Mouse (Mus musculus): ENCODE data around the gene Slc35f2. TPM values are rescaled to one million over a fixed set of nuclear protein-coding genes. Genes with fewer than 3 reads are reported as not detected.
A peak's percentile ranks its signal among the peaks of the same experiment; 100 is the strongest.

Slc35f2 gene
- polyA plus RNA-seq, 1 experiment = 18.2 TPM

DNA sequence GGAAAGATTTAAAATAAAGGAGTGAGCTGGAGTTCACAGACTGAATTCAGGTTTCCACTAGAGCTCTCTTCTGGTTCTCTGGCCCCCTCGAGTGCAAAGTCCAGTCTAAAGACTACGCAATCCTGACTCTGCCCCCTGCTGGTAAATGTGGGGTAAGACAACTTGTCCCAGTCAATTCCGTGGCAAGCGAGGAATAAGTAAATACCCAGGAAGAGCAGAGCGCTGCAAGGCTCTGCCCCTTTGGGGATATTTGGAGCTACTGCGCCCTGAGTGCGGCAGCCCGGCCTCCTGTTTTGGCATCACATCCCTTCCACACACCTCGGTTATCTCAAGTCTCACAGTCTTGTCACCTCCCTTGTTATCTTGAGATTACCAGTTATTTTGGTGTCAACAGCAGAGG is 54.0 kb downstream of the Slc35f2 start:
- Histone ChIP-seq H3K36me3 (ENCODE audit: control insufficient read depth, insufficient read depth, low read length) (no peaks in the 10 kb centered on the region), H3K4me1 (ENCODE audit: control insufficient read depth, insufficient read depth, low read length) (no peaks in the 10 kb centered on the region), H3K27me3 (replicated peaks; ENCODE audit: control insufficient read depth, insufficient read depth, low read length) (no peaks in the 10 kb centered on the region), H3K27ac (ENCODE audit: insufficient read depth, low read depth, low read length) (no peak overlapping the region), H3K4me3 (ENCODE audit: insufficient read depth, low read depth, low read length) (no peak overlapping the region)
- TF ChIP-seq POLR2A (IDR thresholded peaks at IDR 0.05; ENCODE audit: low read depth, low read length) = no peak
- TF ChIP-seq CTCF (conservative IDR thresholded peaks at IDR 0.05; ENCODE audit: insufficient read depth, insufficient read length, low read depth, low read length) = peak; percentile 71
- 5% methylated on average over 9 of the region's 9 CpGs for WGBS
- peak; percentile 21 for DNase-seq

DNA sequence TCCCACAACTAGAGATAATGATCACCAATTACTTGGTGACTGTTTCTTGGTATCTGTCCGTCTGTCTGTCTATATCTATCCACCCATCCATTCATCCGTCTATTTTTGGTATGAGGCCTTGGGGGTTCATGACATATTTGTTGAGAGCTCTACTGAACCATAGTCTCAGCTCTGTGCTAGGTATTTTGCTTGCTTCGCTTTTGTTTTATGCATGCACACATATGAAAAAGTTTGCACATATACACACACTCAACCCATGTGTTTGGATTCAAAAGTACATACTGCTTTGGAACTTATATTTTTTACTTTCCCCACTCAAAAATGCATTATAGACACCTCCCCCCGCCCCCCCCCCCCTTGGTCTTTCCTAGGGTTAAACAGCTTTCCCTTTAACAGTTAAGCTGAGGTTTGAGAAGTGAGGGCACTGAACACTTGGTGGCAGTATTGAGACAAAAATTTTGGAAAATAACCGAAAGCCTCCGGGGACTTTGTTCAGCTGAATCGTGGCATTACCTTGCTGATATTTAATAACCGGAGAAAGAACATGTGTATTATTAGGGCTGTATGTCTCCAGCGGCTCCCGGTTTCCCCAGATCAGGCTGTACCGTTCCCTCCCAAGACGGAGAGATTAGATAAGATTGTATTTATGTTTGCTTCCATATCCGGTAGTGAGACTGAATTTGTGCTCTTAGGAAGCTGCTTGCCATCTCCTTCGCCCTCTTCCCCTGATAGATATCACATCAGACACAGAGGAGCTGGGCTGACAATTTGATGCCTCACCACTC is 57.9 kb downstream of the Slc35f2 start:
- H3K4me1 ChIP-seq (ENCODE audit: control insufficient read depth, insufficient read depth, low read length) = no peaks in the 10 kb centered on the region
- no peak for TF ChIP-seq CTCF (conservative IDR thresholded peaks at IDR 0.05; ENCODE audit: insufficient read depth, insufficient read length, low read depth, low read length)
- TF ChIP-seq POLR2A (IDR thresholded peaks at IDR 0.05; ENCODE audit: low read depth, low read length) = no peak
- whole genome bisulfite sequencing = 16% methylated on average over 14 of the region's 14 CpGs
- DNase-seq = peak; percentile 57
- peak overlapping the region; percentile 58 for H3K4me3 ChIP-seq (ENCODE audit: insufficient read depth, low read depth, low read length)
- H3K27ac ChIP-seq (ENCODE audit: insufficient read depth, low read depth, low read length) = no peak overlapping the region
- H3K36me3 ChIP-seq (ENCODE audit: control insufficient read depth, insufficient read depth, low read length) = no peaks in the 10 kb centered on the region
- H3K27me3 ChIP-seq (replicated peaks; ENCODE audit: control insufficient read depth, insufficient read depth, low read length) = no peaks in the 10 kb centered on the region

DNA sequence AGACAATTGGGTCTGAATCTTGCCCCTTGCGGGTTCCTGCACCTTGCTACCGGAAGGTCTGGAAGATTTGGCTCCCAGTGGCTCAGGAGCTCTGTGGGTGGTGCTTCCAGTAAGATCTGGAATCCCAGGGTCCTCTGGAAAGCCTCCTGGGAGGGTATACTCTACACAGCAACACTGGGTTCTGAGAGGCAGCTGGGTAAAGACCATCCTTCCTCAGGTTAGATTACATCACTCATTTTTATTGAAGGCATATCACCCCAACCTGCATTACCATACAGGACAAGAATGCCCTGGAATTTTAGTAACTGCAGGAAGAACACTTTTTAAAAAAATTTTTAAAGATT is 58.5 kb downstream of the Slc35f2 start:
- peak overlapping the region; percentile 58 for H3K4me3 ChIP-seq (ENCODE audit: insufficient read depth, low read depth, low read length)
- H3K4me1 ChIP-seq (ENCODE audit: control insufficient read depth, insufficient read depth, low read length) = no peaks in the 10 kb centered on the region
- no peaks in the 10 kb centered on the region for H3K27me3 ChIP-seq (replicated peaks; ENCODE audit: control insufficient read depth, insufficient read depth, low read length)
- DNase-seq = no peak
- H3K36me3 ChIP-seq (ENCODE audit: control insufficient read depth, insufficient read depth, low read length) = no peaks in the 10 kb centered on the region
- no peak for TF ChIP-seq POLR2A (IDR thresholded peaks at IDR 0.05; ENCODE audit: low read depth, low read length)
- no peak for TF ChIP-seq CTCF (conservative IDR thresholded peaks at IDR 0.05; ENCODE audit: insufficient read depth, insufficient read length, low read depth, low read length)
- 25% methylated on average over 2 of the region's 2 CpGs for WGBS
- H3K27ac ChIP-seq (ENCODE audit: insufficient read depth, low read depth, low read length) = no peak overlapping the region

DNA sequence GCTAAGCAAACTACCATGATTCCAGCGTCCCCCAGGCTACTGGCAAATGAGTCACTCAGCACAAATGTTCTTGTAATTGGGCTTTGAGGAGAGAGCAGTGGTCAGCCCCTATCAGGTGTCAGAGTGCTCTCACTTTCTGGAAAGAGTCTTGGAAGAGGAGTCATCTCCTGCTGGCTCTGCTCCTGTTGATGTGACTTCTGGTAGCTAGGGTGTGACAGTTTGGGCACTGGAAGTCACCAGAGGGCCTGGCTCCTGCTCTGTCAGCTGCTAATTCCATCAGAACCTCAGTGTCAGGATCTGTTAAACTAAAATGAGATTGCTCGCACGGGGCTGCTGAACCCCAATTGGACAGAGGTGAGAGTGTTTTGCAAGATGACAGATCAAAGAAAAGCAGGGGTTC is 63.7 kb downstream of the Slc35f2 start:
- H3K4me1 ChIP-seq (ENCODE audit: control insufficient read depth, insufficient read depth, low read length) = no peaks in the 10 kb centered on the region
- no peak overlapping the region for H3K27ac ChIP-seq (ENCODE audit: insufficient read depth, low read depth, low read length)
- H3K4me3 ChIP-seq (ENCODE audit: insufficient read depth, low read depth, low read length) = no peak overlapping the region
- H3K36me3 ChIP-seq (ENCODE audit: control insufficient read depth, insufficient read depth, low read length) = no peaks in the 10 kb centered on the region
- no peaks in the 10 kb centered on the region for H3K27me3 ChIP-seq (replicated peaks; ENCODE audit: control insufficient read depth, insufficient read depth, low read length)
- DNase-seq = no peak
- no peak for TF ChIP-seq CTCF (conservative IDR thresholded peaks at IDR 0.05; ENCODE audit: insufficient read depth, insufficient read length, low read depth, low read length)
- no peak for TF ChIP-seq POLR2A (IDR thresholded peaks at IDR 0.05; ENCODE audit: low read depth, low read length)
- WGBS = 40% methylated on average over 3 of the region's 3 CpGs

DNA sequence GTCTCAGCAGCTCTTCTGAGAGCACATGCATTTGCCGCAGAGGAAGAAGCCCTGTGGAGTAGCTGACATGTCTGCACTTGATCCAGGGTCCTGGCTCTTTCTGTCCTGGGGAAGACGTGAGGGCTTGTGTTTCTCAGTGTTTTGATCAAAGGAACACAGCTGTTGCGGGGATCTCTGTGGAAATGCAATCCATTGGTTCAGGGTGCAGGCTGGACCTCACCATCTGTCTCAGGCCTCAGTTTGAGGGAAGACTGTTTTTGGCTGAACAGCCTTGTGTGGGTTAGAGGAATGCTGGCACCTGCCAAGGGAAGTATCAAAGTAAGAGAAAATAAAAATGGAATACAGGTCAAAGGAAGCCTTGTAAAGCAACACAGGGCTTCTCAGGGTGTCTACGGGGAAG is 64.6 kb downstream of the Slc35f2 start:
- Histone ChIP-seq H3K27me3 (replicated peaks; ENCODE audit: control insufficient read depth, insufficient read depth, low read length) (no peaks in the 10 kb centered on the region), H3K36me3 (ENCODE audit: control insufficient read depth, insufficient read depth, low read length) (no peaks in the 10 kb centered on the region), H3K4me1 (ENCODE audit: control insufficient read depth, insufficient read depth, low read length) (no peaks in the 10 kb centered on the region), H3K4me3 (ENCODE audit: insufficient read depth, low read depth, low read length) (no peak overlapping the region), H3K27ac (ENCODE audit: insufficient read depth, low read depth, low read length) (no peak overlapping the region)
- TF ChIP-seq CTCF (conservative IDR thresholded peaks at IDR 0.05; ENCODE audit: insufficient read depth, insufficient read length, low read depth, low read length) = no peak
- TF ChIP-seq POLR2A (IDR thresholded peaks at IDR 0.05; ENCODE audit: low read depth, low read length) = no peak
- DNase-seq = no peak
- WGBS = 57% methylated on average over 4 of the region's 4 CpGs

DNA sequence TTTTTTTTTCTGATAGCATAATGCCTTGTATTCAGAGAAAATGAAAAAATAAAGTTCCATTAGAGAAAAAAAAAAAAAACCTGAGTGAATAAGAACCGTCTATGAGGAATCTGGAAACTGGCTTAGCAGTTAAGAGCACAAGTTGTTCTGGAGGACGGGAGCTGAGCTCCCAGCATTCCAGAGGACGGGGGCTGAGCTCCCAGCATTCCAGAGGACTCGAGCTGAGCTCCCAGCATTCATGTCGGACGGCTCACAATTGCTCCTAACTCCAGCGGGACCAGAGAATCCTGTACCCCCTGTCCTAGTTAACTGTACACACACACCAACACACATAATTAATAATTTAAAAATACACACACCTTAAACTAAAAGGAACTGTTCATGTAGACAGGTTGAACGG is 67.5 kb downstream of the Slc35f2 start:
- TF ChIP-seq POLR2A (IDR thresholded peaks at IDR 0.05; ENCODE audit: low read depth, low read length) = no peak
- no peak for TF ChIP-seq CTCF (conservative IDR thresholded peaks at IDR 0.05; ENCODE audit: insufficient read depth, insufficient read length, low read depth, low read length)
- whole genome bisulfite sequencing = 64% methylated on average over 8 of the region's 8 CpGs
- DNase-seq = no peak
- H3K27me3 ChIP-seq (replicated peaks; ENCODE audit: control insufficient read depth, insufficient read depth, low read length) = no peaks in the 10 kb centered on the region
- no peak overlapping the region for H3K4me3 ChIP-seq (ENCODE audit: insufficient read depth, low read depth, low read length)
- no peaks in the 10 kb centered on the region for H3K4me1 ChIP-seq (ENCODE audit: control insufficient read depth, insufficient read depth, low read length)
- no peak overlapping the region for H3K27ac ChIP-seq (ENCODE audit: insufficient read depth, low read depth, low read length)
- H3K36me3 ChIP-seq (ENCODE audit: control insufficient read depth, insufficient read depth, low read length) = no peaks in the 10 kb centered on the region

DNA sequence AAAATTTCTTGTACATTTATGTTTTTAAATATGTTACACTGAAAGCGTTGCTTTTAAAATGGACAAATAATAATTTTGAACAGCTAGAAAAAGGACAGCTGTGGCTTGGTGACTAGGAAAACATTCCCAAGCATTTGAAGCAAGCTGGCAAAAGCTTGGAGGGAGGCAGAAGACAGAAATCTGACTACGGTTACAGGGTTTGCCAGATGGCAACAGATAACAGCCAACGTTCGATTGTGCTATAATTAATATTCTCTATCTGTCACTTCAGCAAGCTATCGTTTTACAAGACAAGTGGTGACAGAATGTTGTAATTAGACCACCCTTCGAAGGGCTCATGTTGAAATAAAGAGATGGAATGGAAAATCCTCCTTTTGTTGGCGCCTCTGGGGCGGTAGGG is 77.2 kb downstream of the Slc35f2 start:
- Histone ChIP-seq H3K4me3 (ENCODE audit: insufficient read depth, low read depth, low read length) (no peak overlapping the region), H3K27ac (ENCODE audit: insufficient read depth, low read depth, low read length) (no peak overlapping the region), H3K36me3 (ENCODE audit: control insufficient read depth, insufficient read depth, low read length) (no peaks in the 10 kb centered on the region), H3K4me1 (ENCODE audit: control insufficient read depth, insufficient read depth, low read length) (no peaks in the 10 kb centered on the region), H3K27me3 (replicated peaks; ENCODE audit: control insufficient read depth, insufficient read depth, low read length) (no peaks in the 10 kb centered on the region)
- 61% methylated on average over 8 of the region's 8 CpGs for WGBS
- DNase-seq = no peak
- TF ChIP-seq POLR2A (IDR thresholded peaks at IDR 0.05; ENCODE audit: low read depth, low read length) (no peak), CTCF (conservative IDR thresholded peaks at IDR 0.05; ENCODE audit: insufficient read depth, insufficient read length, low read depth, low read length) (no peak)

Measured in kidney, adult 2 months (tissue).